Mouse (Mus musculus) limb, embryonic 12.5 days (tissue): ENCODE measurements at regions not wholly inside any gene's neighbourhood (a gene's known extent, or its start where the extent isn't known, plus 50 kb on each side); places are given as distances from the start of the nearest gene placed in this dataset.
"Not testable (repeated sequence)": the region's sequence is repeated elsewhere in the genome, so short reads cannot be mapped to it uniquely, and the experiment has no call there.

Experiments
- ATAC-seq: fragments of 200-750 bp; cut with Nextera tagmentation; 2 replicates; pipeline ENCODE4 v1.8.0; 2017; ENCODE audit warnings: low read depth, moderate TSS enrichment; ENCODE audit not compliant: insufficient number of reproducible peaks, insufficient read depth, low FRiP score, low TSS enrichment
- H3K27ac ChIP-seq: fragments of 300-500 bp; sonication (generic); 2 replicates; pipeline ENCODE4 v1.5.1; 2016; ENCODE audit warnings: mild to moderate bottlenecking, moderate library complexity
- H3K27me3 ChIP-seq: fragments of 300-500 bp; sonication (generic); 2 replicates; pipeline ENCODE4 v1.6.1; 2016; ENCODE audit warnings: mild to moderate bottlenecking, moderate library complexity
- H3K36me3 ChIP-seq: fragments of 300-500 bp; sonication (generic); 2 replicates; pipeline ENCODE4 v1.6.1; 2016; ENCODE audit warnings: mild to moderate bottlenecking, moderate library complexity
- H3K4me1 ChIP-seq: fragments of 300-500 bp; sonication (generic); replicated peaks from 2 replicates; pipeline ENCODE4 v1.6.1; 2016
- H3K4me2 ChIP-seq: fragments of 300-500 bp; sonication (generic); 2 replicates; pipeline ENCODE4 v1.6.1; 2016; ENCODE audit warnings: mild to moderate bottlenecking, moderate library complexity
- H3K4me3 ChIP-seq: fragments of 300-500 bp; sonication (generic); replicated peaks from 2 replicates; pipeline ENCODE4 v1.5.1; 2016; ENCODE audit warnings: mild to moderate bottlenecking
- H3K9ac ChIP-seq: fragments of 300-500 bp; sonication (generic); replicated peaks from 2 replicates; pipeline ENCODE4 v1.6.1; 2016; ENCODE audit warnings: mild to moderate bottlenecking, moderate library complexity
- H3K9me3 ChIP-seq: fragments of 300-500 bp; sonication (generic); 2 replicates; pipeline ENCODE4 v1.6.1; 2016; ENCODE audit warnings: mild to moderate bottlenecking, moderate library complexity
- WGBS: fragments of 180-500 bp; shearing (Covaris S2); methylation state at CpG from one replicate; pipeline ENCODE4 v1.1.7; 2016; 5-methylcytosine and 5-hydroxymethylcytosine counted together

- Histone ChIP-seq H3K4me1 (peaks cover 12% of the 10 kb centered on the region), H3K9ac (no peak overlapping the region), H3K9me3 (no peaks in the 10 kb centered on the region), H3K4me2 (no peak overlapping the region), H3K27me3 (no peaks in the 10 kb centered on the region), H3K4me3 (no peak overlapping the region), H3K36me3 (no peaks in the 10 kb centered on the region), H3K27ac (peak overlapping the region; percentile 77)
- peak; percentile 69 for ATAC-seq
- 51% methylated on average over 7 of the region's 7 CpGs for WGBS
Measured at GRCm38 (mm10) chr11:16606435-16607214, 98.3 kb upstream of the Sec61g start.

- WGBS = 99% methylated on average over 3 of the region's 3 CpGs
- H3K36me3 ChIP-seq, H3K4me2 ChIP-seq, H3K9me3 ChIP-seq, ATAC-seq, H3K27me3 ChIP-seq, H3K27ac ChIP-seq, H3K9ac ChIP-seq, H3K4me3 ChIP-seq: not testable (repeated sequence)
- peaks cover 12% of the 10 kb centered on the region for H3K4me1 ChIP-seq
Measured at GRCm38 (mm10) chr11:16607900-16608422, 99.7 kb upstream of the Sec61g start.

GRCm38 (mm10) chr11:16611741-16612140, 103.5 kb upstream of the Sec61g start:
- Histone ChIP-seq H3K27ac (peak overlapping the region; percentile 19; the same call in 1 of the 2 replicates), H3K9ac (no peak overlapping the region), H3K4me1 (peaks cover 6% of the 10 kb centered on the region; the same call in 1 of the 2 replicates), H3K4me2 (no peak overlapping the region), H3K4me3 (no peak overlapping the region), H3K36me3 (no peaks in the 10 kb centered on the region), H3K9me3 (no peaks in the 10 kb centered on the region), H3K27me3 (no peaks in the 10 kb centered on the region)
- 62% methylated on average over 2 of the region's 2 CpGs for WGBS
- no peak for ATAC-seq

- Histone ChIP-seq H3K9ac (no peak overlapping the region), H3K4me1 (0 out of 2 replicates have a peak, but pooled peaks cover 2% of the 10 kb centered on the region), H3K27me3 (no peaks in the 10 kb centered on the region), H3K4me3 (no peak overlapping the region), H3K4me2 (no peak overlapping the region), H3K36me3 (no peaks in the 10 kb centered on the region), H3K9me3 (no peaks in the 10 kb centered on the region), H3K27ac (no peak overlapping the region)
- 79% methylated on average over 3 of the region's 3 CpGs for WGBS
- no peak for ATAC-seq
Measured at GRCm38 (mm10) chr11:16612524-16612923, 104.2 kb upstream of the Sec61g start.

GRCm38 (mm10) chr11:16619736-16620135, 111.5 kb upstream of the Sec61g start:
- 65% methylated on average over 1 of the region's 1 CpGs for WGBS
- Histone ChIP-seq H3K4me3 (no peak overlapping the region), H3K4me2 (no peak overlapping the region)

GRCm38 (mm10) chr11:16623694-16624093, 115.4 kb upstream of the Sec61g start:
- Histone ChIP-seq H3K36me3 (no peaks in the 10 kb centered on the region), H3K9ac (no peak overlapping the region), H3K4me3 (no peak overlapping the region), H3K4me1 (no peaks in the 10 kb centered on the region), H3K27ac (no peak overlapping the region), H3K9me3 (no peaks in the 10 kb centered on the region), H3K4me2 (no peak overlapping the region), H3K27me3 (no peaks in the 10 kb centered on the region)
- ATAC-seq = no peak
- 77% methylated on average over 2 of the region's 2 CpGs for WGBS

More at GRCm38 (mm10) chr11:16619736-16620135, 111.5 kb upstream of the Sec61g start:
- H3K4me1 ChIP-seq = no peaks in the 10 kb centered on the region
- ATAC-seq = no peak
- no peak overlapping the region for H3K9ac ChIP-seq
- H3K27me3 ChIP-seq = no peaks in the 10 kb centered on the region
- H3K27ac ChIP-seq = no peak overlapping the region
- no peaks in the 10 kb centered on the region for H3K9me3 ChIP-seq
- H3K36me3 ChIP-seq = no peaks in the 10 kb centered on the region

GRCm38 (mm10) chr11:16627294-16628085, 119.2 kb upstream of the Sec61g start:
- Histone ChIP-seq H3K27me3 (no peaks in the 10 kb centered on the region), H3K27ac (no peak overlapping the region), H3K9me3 (no peaks in the 10 kb centered on the region), H3K9ac (no peak overlapping the region), H3K4me1 (no peaks in the 10 kb centered on the region), H3K4me2 (no peak overlapping the region), H3K36me3 (no peaks in the 10 kb centered on the region), H3K4me3 (no peak overlapping the region)
- 74% methylated on average over 7 of the region's 7 CpGs for WGBS
- ATAC-seq = no peak

- H3K4me2 ChIP-seq = no peak overlapping the region
- no peak for ATAC-seq
- no peak overlapping the region for H3K9ac ChIP-seq
- no peaks in the 10 kb centered on the region for H3K9me3 ChIP-seq
- H3K27me3 ChIP-seq = no peaks in the 10 kb centered on the region
- no peak overlapping the region for H3K27ac ChIP-seq
- no peaks in the 10 kb centered on the region for H3K36me3 ChIP-seq
- no peaks in the 10 kb centered on the region for H3K4me1 ChIP-seq
- H3K4me3 ChIP-seq = no peak overlapping the region
- WGBS = 60% methylated on average over 1 of the region's 1 CpGs
Measured at GRCm38 (mm10) chr11:16629410-16630129, 121.3 kb upstream of the Sec61g start.

GRCm38 (mm10) chr11:16635796-16636195, 116.2 kb upstream of the Egfr start:
- H3K4me3 ChIP-seq, H3K9ac ChIP-seq, H3K27ac ChIP-seq, H3K4me2 ChIP-seq, H3K36me3 ChIP-seq, ATAC-seq, H3K9me3 ChIP-seq, H3K27me3 ChIP-seq, H3K4me1 ChIP-seq: not testable (repeated sequence)
- 93% methylated on average over 11 of the region's 11 CpGs for WGBS

- H3K4me2 ChIP-seq = no peak overlapping the region
- 79% methylated on average over 2 of the region's 2 CpGs for WGBS
- no peak overlapping the region for H3K9ac ChIP-seq
- H3K4me1 ChIP-seq = no peaks in the 10 kb centered on the region
- H3K27ac ChIP-seq = no peak overlapping the region
- H3K36me3 ChIP-seq = no peaks in the 10 kb centered on the region
- no peaks in the 10 kb centered on the region for H3K27me3 ChIP-seq
- H3K9me3 ChIP-seq = no peaks in the 10 kb centered on the region
- no peak overlapping the region for H3K4me3 ChIP-seq
- no peak for ATAC-seq
Measured at GRCm38 (mm10) chr11:16637679-16638078, 114.3 kb upstream of the Egfr start.

- Histone ChIP-seq H3K9ac (no peak overlapping the region), H3K4me2 (no peak overlapping the region), H3K4me1 (no peaks in the 10 kb centered on the region), H3K4me3 (no peak overlapping the region), H3K9me3 (no peaks in the 10 kb centered on the region), H3K27me3 (no peaks in the 10 kb centered on the region), H3K27ac (no peak overlapping the region), H3K36me3 (no peaks in the 10 kb centered on the region)
- ATAC-seq = no peak
- WGBS = 86% methylated on average over 4 of the region's 4 CpGs
Measured at GRCm38 (mm10) chr11:16638349-16638748, 113.7 kb upstream of the Egfr start.
